Mouse (Mus musculus) hindbrain, postnatal 0 days (tissue): ENCODE data around the gene E130114P18Rik. TPM values are rescaled to one million over a fixed set of nuclear protein-coding genes. Genes with fewer than 3 reads are reported as not detected.

Experiments
- ATAC-seq: fragments of 200-750 bp; cut with Nextera tagmentation; 2 replicates; pipeline ENCODE4 v1.8.0; 2017; ENCODE audit warnings: mild to moderate bottlenecking, moderate TSS enrichment, moderate library complexity
- DNase-seq: peaks from one replicate; pipeline ENCODE4 v3.0.0-alpha.2; 2015; ENCODE audit warnings: low spot score
- H3K27ac ChIP-seq: fragments of 300-500 bp; sonication (generic); 2 replicates; pipeline ENCODE4 v1.5.1; 2014; ENCODE audit warnings: mild to moderate bottlenecking
- H3K27me3 ChIP-seq: fragments of 300-500 bp; sonication (generic); 2 replicates; pipeline ENCODE4 v1.6.1; 2014; ENCODE audit warnings: low read length, mixed read lengths; ENCODE audit not compliant: insufficient read depth
- H3K36me3 ChIP-seq: fragments of 300-500 bp; sonication (generic); 2 replicates; pipeline ENCODE4 v1.6.1; 2014; ENCODE audit warnings: low read length, mixed read lengths; ENCODE audit not compliant: insufficient read depth
- H3K4me1 ChIP-seq: fragments of 300-500 bp; sonication (generic); 2 replicates; pipeline ENCODE4 v1.6.1; 2014; ENCODE audit warnings: antibody characterized with exemption, low read length, mixed read lengths; ENCODE audit not compliant: insufficient read depth
- H3K4me2 ChIP-seq: fragments of 300-500 bp; sonication (generic); 2 replicates; pipeline ENCODE4 v1.6.1; 2014; ENCODE audit warnings: low read depth, mild to moderate bottlenecking, low read length, moderate library complexity, mixed read lengths
- H3K4me3 ChIP-seq: fragments of 300-500 bp; sonication (generic); 2 replicates; pipeline ENCODE4 v1.5.1; 2014; ENCODE audit warnings: low read length
- H3K9ac ChIP-seq: fragments of 300-500 bp; sonication (generic); replicated peaks from 2 replicates; pipeline ENCODE4 v1.6.1; 2014; ENCODE audit warnings: mild to moderate bottlenecking, low read length, moderate library complexity, mixed read lengths
- H3K9me3 ChIP-seq: fragments of 300-500 bp; sonication (generic); 2 replicates; pipeline ENCODE4 v1.6.1; 2016; ENCODE audit warnings: low read length, mixed read lengths
- CTCF ChIP-seq: IDR thresholded peaks from 2 replicates; pipeline ENCODE4 v1.5.1; 2016; ENCODE audit warnings: antibody characterized with exemption, control low read depth, low read depth
- WGBS: fragments of 180-500 bp; shearing (Covaris S2); extraction: QIAGEN DNeasy Blood & Tissue Kit; methylation state at CpG from one replicate; pipeline ENCODE4 v1.1.7; 2014; 5-methylcytosine and 5-hydroxymethylcytosine counted together
- polyA plus RNA-seq: library from polyadenylated mRNA; unstranded; fragments of >200 nt; fragmentation: Nextera tagmentation; extraction: Ambion mirVana; gene quantifications from 2 replicates; pipeline ENCODE4 v1.2.1, GENCODE M21; 2015
- total RNA-seq: library from RNA; depleted of rRNA; stranded (reverse); fragments of >200 nt; gene quantifications from 2 replicates; pipeline ENCODE4 v1.2.3, GENCODE M21; 2014

Gene E130114P18Rik
- total and polyA plus RNA-seq, 2 experiments from 2014 or later: 22.3 to 31.6 TPM

DNA sequence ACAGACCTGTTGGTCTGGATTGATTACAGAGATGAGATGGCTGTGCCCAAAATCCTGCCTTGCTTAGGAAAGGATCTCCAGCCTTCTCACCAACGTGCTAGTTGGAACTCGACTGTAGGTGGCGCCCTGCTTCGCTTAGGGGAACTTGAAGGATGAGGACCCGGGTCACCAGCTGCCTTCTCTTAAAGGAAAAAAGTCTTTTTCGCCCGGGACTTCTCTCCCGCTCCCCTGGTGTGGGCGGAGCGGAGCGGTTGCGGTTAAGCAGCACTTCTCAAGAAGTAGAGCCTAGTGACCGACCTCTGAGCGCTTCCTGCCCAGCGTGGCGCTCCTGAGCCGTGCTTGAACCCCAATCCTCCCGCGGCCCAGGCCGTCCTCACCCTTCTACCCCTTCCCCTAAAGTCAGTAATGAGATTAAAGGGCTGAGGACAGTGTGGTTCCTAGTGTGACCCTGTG lies 26.8 kb downstream of the E130114P18Rik start:
- Histone ChIP-seq H3K9ac (peak overlapping the region; percentile 56), H3K9me3 (no peaks in the 10 kb centered on the region), H3K27me3 (no peaks in the 10 kb centered on the region), H3K27ac (peak overlapping the region; percentile 86), H3K4me3 (peak overlapping the region; percentile 46), H3K4me2 (peak overlapping the region; percentile 89), H3K4me1 (peaks cover 20% of the 10 kb centered on the region), H3K36me3 (no peaks in the 10 kb centered on the region)
- 0% methylated on average over 20 of the region's 20 CpGs for WGBS
- ATAC-seq (peak; percentile 82), DNase-seq (peak; percentile 95)
- TF ChIP-seq CTCF: peak; percentile 89

DNA sequence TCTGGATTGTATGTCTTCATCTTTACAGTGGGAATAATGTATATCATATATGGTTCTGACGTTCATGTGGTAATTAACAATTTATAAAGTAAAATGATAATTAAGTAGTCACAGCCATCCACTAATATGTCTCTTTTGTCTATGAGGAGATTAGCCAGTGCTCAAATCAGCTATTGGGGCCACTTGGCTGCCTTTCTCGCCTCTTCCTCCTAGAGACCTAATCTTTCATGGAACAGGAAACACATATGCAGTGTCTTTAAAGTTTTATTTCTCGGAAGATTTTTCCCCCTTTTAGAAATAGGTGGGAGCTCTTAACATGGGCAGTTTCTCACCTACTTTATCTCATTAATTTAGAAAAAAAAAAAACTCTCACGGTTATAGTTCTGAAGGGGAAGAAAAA lies 27.5 kb downstream of the E130114P18Rik start:
- Histone ChIP-seq H3K9me3 (no peaks in the 10 kb centered on the region), H3K27me3 (no peaks in the 10 kb centered on the region), H3K36me3 (no peaks in the 10 kb centered on the region), H3K9ac (no peak overlapping the region), H3K4me2 (no peak overlapping the region), H3K27ac (no peak overlapping the region), H3K4me3 (no peak overlapping the region; the same call in 1 of the 2 replicates), H3K4me1 (peaks cover 22% of the 10 kb centered on the region)
- ATAC-seq (no peak), DNase-seq (no peak)
- TF ChIP-seq CTCF: no peak
- 43% methylated on average over 4 of the region's 4 CpGs for WGBS

DNA sequence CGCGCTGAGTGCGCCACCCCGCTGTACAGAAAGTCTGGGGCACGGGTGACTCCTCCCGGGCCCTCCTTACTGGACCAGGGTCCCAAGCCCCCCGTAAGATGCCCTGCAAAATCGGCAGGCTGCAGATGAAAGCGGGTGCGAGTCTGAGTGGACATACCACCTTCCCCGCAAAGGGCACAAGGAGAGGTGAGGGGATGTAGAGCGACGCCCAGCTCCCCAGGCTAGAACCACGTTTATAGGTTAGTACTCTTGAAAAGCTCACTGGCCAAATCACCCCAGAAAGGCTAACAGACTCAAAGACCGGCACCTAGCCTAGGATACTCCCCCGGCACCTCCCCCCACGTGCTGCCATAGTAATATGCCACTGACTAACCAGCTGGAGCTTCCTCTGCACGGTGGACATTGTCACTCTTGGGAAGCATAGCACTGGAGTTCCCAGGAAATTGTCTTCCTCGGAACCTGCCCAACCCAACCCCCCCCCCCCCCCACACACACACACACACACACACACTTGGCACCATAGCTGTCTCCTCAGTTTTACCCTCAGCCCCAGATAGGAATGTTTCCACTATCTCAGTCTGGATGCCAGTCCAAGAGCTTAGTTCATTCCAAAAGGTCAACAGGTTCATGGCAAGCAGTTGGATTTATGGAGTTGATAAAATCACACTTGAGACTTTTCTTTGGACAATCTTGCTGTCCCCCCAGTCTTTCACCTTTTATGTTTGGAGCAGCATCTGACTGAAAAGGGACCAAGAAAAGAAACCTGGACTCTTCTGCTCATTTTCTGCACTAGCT lies 31.6 kb downstream of the E130114P18Rik start:
- H3K27ac ChIP-seq: no peak overlapping the region
- WGBS: 7% methylated on average over 18 of the region's 19 CpGs
- H3K36me3 ChIP-seq: no peaks in the 10 kb centered on the region
- H3K9ac ChIP-seq: peak overlapping the region; percentile 18
- peak overlapping the region; percentile 57 for H3K4me2 ChIP-seq
- peaks cover 9% of the 10 kb centered on the region; the same call in 1 of the 2 replicates for H3K4me1 ChIP-seq
- TF ChIP-seq CTCF: no peak
- no peaks in the 10 kb centered on the region for H3K9me3 ChIP-seq
- peak overlapping the region; percentile 36 for H3K4me3 ChIP-seq
- ATAC-seq (peak; percentile 55), DNase-seq (no peak)
- H3K27me3 ChIP-seq: no peaks in the 10 kb centered on the region

DNA sequence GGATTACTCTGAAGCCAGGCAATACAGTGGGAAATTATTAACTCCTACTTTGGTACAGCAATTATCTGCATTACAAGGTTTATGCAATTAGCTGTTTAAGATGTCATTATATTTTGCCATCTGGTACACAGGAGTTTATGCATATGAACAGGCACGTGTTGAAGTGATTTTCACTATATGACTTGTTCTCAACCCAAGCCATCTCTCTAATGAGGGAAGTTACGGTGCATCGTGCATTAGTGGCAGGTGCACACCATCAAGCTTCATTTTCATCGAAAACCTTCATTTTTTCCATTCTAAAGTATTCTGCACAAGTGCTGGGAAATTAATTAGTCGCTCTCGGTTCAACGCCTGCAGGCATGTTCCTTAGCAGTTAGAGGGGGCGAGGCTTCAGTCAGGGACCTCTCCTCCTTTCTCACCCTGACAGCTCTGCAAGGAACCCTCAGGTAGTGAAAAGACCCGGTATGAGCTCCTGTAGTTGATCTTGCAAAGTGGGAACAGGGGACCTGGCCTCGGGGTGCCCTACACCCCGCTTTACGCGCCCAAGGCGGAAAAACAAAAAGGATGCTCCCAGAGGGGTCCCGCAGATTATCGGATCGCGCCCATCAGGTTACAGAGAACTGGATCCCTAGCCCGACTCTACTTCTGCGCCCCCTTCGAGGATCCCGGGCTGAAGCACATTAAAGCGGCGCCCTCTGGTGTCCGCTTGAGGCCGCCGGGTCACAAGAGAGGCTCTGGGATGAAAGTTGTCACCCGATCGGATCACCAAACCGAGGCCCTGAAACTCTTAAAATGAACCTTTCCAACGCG lies 32.4 kb downstream of the E130114P18Rik start:
- H3K9ac ChIP-seq: peak overlapping the region; percentile 18
- ATAC-seq: peak; percentile 89
- H3K9me3 ChIP-seq: no peaks in the 10 kb centered on the region
- whole genome bisulfite sequencing: 4% methylated on average over 32 of the region's 32 CpGs
- peak overlapping the region; percentile 36 for H3K4me3 ChIP-seq
- peak; percentile 91 for DNase-seq
- H3K27ac ChIP-seq: no peak overlapping the region
- peak; percentile 85 for TF ChIP-seq CTCF
- H3K4me2 ChIP-seq: peak overlapping the region; percentile 57
- H3K36me3 ChIP-seq: no peaks in the 10 kb centered on the region
- H3K27me3 ChIP-seq: no peaks in the 10 kb centered on the region
- 0 out of 2 replicates have a peak, but pooled peaks cover 5% of the 10 kb centered on the region for H3K4me1 ChIP-seq

DNA sequence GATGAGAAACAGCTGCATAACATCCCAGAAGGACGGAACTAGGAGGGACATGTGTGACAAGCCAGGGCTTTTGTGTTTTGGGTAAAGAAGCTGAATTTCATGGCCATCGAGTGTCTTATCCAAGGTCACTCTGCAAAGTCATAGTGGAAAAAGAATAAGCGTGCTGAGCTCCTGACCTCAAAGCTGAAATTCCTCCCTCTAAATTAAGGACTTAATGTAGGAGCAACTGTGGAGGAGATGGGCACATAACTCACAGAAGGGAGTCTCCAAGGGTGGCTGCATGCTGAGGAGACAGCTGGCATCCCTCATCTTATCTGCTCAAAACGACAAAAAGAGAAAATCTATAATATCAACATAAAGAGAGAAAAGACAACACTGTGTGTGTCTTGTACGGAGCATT lies 33.9 kb downstream of the E130114P18Rik start:
- TF ChIP-seq CTCF: no peak
- no peaks in the 10 kb centered on the region for H3K9me3 ChIP-seq

DNA sequence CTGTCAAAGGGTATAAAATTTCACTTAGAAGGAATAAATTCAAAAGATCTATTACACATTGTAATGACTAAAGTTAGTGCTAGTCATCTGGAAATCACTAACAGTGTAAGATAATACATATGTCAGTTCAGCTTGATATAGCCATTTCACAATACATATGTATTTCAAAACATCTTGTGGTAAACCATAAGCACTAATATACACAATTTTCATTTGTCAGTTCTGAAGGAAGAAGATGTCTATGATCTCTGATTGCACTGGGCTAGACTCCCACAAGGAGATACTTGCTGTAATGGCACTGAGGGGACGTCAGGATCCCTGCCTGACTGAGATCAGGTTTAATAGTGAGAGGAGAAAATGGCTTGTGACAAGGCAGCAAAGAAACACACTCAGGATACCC lies 44.5 kb downstream of the E130114P18Rik start:
- Histone ChIP-seq H3K4me2 (no peak overlapping the region), H3K36me3 (no peaks in the 10 kb centered on the region), H3K27ac (no peak overlapping the region), H3K9me3 (no peaks in the 10 kb centered on the region), H3K4me1 (no peaks in the 10 kb centered on the region), H3K4me3 (no peak overlapping the region), H3K27me3 (no peaks in the 10 kb centered on the region), H3K9ac (no peak overlapping the region)
- no peak for TF ChIP-seq CTCF
- DNase-seq (no peak), ATAC-seq (no peak)
- 59% methylated on average over 1 of the region's 1 CpGs for WGBS

More for the DNA sequence above, 33.9 kb downstream of the E130114P18Rik start:
- Histone ChIP-seq H3K27me3 (no peaks in the 10 kb centered on the region), H3K9ac (no peak overlapping the region), H3K4me1 (0 out of 2 replicates have a peak, but pooled peaks cover 5% of the 10 kb centered on the region), H3K4me2 (no peak overlapping the region), H3K27ac (no peak overlapping the region), H3K36me3 (no peaks in the 10 kb centered on the region), H3K4me3 (no peak overlapping the region)
- ATAC-seq (no peak), DNase-seq (no peak)
- WGBS: 58% methylated on average over 5 of the region's 5 CpGs
